Mouse (Mus musculus) myocyte (in vitro differentiated cells): ENCODE measurements around the gene Stard10.

Source experiments
- E2F4 ChIP-seq: IDR thresholded peaks from one replicate; pipeline ENCODE4 v1.6.1; 2011; ENCODE audit warnings: mild to moderate bottlenecking, control low read depth, moderate library complexity; ENCODE audit not compliant: insufficient read depth
- POLR2A ChIP-seq: IDR thresholded peaks from one replicate; pipeline ENCODE4 v1.6.1; 2011; ENCODE audit warnings: low read depth, mild to moderate bottlenecking, control low read depth, moderate library complexity; ENCODE audit not compliant: insufficient read length
- TCF12 ChIP-seq: IDR thresholded peaks from one replicate; pipeline ENCODE4 v1.6.1; 2011; ENCODE audit warnings: mild to moderate bottlenecking, control low read depth; ENCODE audit not compliant: poor library complexity, insufficient read depth, severe bottlenecking

DNA sequence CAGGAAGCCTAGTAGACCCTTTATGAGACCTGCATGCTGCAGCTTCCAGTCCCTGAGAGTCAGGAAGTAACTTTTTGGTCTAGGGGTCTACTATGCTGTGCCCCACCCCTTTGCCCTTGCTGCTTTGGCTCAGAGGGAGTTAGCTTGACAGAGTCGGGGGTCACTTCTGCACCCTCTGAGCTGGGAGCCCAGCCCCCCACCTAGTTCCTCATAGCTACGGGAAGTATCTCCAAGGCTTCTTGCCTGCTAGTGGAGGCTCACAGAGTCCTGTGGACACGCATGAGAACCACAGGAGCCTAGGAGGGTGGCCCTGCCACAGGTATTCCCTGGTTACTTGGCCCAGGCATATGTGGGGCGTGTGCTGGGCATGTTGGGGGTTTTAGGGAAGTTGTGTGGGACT is 44.1 kb downstream of the Stard10 start:
- TF ChIP-seq POLR2A: no peak
- no peak for TF ChIP-seq TCF12
- no peak for TF ChIP-seq E2F4
